Mouse (Mus musculus): ENCODE measurements around the gene Zfp282. TPM values are rescaled to one million over a fixed set of nuclear protein-coding genes. Genes with fewer than 3 reads are reported as not detected.
A peak's percentile ranks its signal among the peaks of the same experiment; 100 is the strongest.

Zfp282 gene
- total RNA-seq, 2 experiments from 2014 or later: 7.7 to 8.0 TPM

DNA sequence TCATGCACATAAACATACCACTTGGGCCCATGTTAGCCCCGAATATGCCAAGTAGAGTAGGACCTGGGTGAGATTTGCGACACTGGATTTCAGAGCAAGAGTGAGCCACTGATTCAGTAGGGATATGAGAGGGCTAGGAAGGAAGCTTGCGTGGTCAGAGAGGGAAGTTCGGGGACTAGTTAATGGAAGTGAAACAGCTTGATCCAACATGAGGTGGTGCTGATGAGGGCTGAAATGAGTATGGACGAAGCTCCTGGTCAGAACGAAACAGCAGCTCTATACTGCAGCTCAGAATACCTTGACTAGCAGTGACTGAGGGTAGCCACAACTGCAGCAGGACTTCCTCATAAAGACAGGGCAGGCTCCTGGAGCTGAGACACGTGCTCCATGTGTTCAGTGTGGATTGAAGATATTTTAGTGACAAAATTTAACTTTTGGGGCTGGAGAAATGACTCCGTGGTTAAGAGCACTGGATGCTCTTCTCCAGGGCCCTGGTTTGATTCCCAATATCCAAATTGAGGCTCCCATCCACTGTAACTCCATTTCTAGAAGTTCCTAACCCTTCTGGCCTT lies 11.9 kb downstream of the Zfp282 start:
- DNase-seq (ENCODE audit: low spot score in 2 of 2): no peak

DNA sequence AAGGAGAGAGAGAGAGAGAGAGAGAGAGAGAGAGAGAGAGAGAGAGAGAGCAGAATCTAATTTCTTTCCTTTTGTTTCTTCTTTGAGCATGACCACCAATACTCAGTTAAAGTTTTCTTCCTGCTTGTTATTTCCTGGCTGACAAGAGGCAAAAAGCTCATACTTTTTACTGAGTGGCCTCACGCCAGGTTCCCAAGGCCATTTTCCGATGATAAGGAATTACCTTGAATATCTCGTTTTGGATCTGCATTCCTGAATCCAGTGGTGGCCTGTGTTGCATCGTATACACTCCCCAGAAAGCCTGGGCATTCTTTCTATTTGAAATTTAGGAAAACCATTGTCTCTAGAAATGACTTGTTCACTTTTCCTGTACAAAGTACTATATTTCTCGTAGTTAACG lies 22.4 kb downstream of the Zfp282 start:
- DNase-seq (ENCODE audit: low spot score in 2 of 2): no peak

DNA sequence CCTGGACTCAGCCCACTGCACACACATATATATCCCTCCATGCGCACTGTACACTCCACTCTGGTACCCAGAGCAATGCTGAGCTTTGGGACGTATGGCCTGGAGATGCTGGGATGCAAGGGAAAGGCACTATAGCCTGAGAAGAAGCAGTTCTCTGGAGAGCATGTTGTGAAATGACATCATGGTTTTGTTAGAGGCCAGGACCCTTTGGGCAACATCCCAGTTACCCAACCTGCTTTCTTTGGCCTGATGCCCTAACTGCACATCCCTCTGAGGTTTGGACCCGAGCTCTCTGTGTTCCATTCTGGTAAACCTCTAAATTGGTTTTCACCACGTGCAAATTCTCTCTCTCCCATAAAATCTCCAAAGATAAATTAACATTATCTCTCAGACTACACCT lies 26.6 kb downstream of the Zfp282 start:
- DNase-seq (ENCODE audit: low spot score in 2 of 2): no peak

DNA sequence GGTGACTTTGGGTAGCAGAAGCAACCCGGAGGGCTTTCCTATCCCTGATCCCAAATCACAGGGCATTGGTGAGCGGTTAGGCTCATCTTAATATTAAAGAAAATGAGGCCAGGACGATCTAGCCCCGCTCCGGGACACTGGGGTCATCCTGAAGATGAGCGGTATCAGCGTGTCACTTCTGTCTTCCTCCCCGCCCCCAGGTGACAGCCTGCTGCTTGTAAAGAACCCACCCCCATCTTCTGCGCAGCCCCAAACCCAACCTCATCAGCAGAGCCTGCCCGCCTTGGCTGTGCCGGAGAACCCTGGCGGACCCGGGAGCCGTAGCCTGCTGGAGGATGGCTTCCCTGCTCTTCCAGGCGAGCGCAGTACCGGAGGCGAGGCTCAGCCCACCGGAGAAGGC lies 27.4 kb downstream of the Zfp282 start:
- DNase-seq (ENCODE audit: low spot score in 2 of 2): no peak

DNA sequence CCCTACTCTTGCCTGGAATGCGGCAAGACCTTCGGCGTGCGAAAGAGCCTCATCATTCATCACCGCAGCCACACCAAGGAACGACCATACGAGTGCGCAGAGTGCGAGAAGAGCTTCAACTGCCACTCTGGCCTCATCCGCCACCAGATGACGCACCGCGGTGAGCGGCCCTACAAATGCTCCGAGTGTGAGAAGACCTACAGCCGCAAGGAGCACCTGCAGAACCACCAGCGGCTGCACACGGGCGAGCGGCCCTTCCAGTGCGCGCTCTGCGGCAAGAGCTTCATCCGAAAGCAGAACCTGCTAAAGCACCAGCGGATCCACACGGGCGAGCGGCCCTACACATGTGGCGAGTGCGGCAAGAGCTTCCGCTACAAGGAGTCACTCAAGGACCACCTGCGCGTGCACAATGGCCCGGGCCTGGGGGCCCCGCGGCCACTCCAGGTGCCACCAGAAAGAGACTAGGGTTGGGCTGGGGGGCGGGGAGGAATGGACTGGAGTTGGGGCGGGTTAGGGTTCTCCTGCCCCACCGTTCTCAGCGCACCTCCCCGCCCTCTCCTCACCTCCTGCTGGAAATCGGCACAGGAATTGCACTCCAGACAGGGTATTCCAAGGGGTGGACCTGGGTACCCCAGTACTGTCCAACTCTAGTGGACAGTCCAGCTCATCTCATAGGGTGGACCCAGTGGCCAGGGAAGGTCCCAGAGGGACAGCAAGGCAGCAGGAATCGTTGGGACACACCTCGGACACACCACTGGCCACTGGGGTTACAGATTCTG lies 28.1 kb downstream of the Zfp282 start:
- no peak for DNase-seq (ENCODE audit: low spot score in 2 of 2)

DNA sequence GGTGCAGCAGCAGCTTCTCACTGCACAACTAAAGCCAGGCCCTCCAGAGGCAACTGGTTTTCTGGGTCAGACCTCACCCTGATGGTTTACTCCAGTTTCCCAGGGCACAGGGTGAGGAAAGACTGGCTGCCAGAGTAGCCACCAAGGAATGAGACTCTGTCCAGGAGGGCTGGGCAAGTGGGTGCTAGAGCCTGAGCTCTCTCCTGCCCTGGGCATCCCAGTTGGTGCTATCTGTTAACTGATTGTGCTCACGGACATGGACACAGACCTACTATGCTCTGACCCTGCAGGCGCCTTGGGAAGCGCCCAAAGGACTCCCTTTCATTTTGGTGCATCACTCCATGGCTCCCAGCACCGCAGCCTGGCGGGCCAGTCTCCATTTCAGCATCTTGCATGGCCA lies 29.3 kb downstream of the Zfp282 start:
- no peak for DNase-seq (ENCODE audit: low spot score in 2 of 2)

DNA sequence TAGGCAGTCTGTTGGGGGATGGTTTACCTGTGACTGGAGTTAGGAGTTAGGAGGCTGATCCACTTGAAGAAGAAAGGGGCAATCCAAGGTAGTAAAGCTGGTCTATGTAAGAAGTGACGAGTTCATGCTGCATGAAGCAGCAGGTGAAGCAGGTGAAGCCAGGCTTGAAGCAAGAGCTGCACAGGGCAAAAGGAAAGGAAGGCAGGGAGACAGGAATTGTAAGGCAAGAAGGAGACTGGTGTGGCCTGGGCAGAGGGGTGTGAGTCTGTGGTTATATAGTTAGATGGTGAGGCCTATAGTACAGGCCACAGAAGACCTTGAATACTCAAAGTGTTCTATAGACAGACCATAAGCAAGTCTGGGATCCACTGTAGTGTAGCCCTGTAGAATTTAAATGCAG lies 32.0 kb downstream of the Zfp282 start:
- DNase-seq (ENCODE audit: low spot score in 2 of 2): no peak

DNA sequence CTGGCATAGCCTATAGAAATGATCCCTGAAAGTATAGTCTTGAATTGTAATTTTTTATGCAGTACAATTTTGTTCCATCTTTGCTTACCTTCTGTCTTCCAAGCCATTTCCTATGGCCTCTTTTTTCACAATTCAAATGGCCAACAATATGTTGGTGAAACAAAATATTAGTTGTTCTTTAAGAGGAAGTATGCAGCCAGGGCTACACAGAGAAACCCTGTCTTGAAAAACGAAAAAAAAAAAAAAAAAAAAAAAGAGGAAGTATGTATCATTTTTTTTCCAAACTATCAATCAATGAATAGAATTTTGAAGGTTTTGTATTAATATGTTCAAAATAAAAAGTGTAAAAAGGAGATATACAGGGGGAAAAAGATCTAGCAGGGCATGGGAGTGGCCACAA lies 34.6 kb downstream of the Zfp282 start:
- no peak for DNase-seq (ENCODE audit: low spot score in 2 of 2)

DNA sequence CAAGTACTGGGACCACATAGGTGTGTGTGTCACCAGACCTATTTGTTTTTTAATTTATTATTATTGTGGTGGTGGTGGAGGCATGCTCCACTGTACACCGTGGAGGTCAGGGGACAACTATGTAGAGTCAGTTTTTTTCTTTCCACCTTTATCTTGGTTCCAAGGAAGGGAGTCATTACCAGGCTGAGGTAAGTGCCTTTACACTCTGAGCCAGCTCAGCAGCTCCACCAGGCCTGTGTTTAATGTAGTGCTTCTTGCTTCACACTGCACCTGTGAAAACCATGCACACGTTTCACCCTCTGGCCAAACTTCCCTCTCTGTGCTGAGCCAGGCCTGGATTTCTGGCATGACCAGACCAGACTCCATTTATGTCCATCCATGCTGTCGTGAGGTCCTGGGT lies 36.0 kb downstream of the Zfp282 start:
- no peak for DNase-seq (ENCODE audit: low spot score in 2 of 2)

DNA sequence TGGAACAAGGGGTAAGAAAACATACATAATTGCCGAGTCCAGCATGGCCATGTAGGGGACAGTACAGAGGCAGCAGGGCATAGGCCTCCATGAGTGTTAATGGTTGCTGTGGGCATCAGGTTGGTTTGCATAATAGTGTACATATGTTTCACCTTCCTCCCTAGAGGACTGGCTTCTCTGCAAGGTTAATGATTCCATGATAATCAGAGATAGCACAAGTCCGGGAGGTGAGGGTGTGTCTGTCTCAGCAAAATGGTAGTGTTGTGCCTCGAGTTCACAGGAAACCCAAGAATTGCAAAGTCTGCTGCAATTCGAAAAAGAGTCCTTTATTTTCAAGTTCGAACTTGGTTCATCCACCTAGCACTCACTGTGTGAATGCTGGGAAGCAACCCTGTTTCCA lies 40.0 kb downstream of the Zfp282 start:
- DNase-seq (ENCODE audit: low spot score in 2 of 2): no peak

DNA sequence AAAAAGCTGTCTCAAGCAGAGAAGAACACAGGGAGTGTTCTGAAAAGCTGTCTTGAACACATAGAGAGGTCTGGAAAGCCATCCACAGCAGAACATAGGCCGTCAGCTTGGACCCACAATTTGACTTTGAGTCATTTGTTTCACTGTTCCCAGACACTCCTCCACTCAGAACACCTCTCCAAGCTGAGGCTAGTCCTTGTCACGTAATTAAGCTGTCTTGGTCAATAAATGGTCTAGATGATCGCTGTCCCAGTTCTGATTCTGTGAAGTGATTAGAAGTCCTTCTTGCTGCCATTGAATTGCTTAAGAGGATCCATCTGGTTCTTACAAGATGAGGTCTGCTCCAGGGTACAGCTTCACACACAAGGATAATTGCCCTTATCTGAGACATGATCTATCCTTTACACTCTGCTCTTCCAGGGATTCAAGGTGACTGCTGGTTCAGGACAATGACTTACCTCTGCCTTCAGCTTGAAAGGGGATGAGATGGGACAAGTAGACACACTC lies 41.8 kb downstream of the Zfp282 start:
- no peak for DNase-seq (ENCODE audit: low spot score in 2 of 2)

DNA sequence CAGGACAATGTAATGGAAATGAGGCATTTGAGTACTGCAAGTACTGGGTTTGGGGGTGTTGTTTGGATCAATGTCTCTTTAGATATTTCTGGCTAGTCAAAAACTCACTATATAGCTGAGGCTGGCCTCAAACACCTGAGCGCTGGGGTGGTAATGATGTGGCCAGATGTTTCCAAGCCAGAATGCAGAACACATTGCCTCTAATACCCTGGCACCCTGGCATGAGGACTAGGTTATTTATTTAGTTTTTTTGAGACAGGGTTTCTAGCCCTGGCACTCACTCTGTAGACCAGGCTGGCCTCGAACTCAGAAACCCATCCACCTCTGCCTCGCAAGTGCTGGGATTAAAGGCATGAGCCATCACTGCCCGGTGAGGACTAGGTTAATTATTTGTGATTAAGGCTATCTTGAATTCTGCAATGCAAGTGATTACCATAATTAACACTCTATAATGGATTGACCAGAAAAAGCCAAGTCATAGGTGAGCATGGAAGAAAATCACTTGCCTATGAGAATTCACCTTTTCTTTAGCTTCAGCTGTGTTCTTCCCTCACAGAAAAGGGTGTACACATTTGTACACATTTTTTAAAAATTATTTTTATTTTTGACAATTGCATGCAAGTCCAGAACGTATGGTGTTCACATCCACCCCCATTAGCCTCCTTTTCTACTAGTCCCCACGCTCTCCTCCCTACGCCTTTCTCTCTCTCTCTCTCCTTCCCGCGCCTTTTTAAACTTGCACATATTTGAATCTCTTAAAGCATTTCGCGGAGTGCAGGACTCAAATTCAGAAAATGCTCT lies 42.8 kb downstream of the Zfp282 start:
- DNase-seq (ENCODE audit: low spot score in 2 of 2): no peak

DNA sequence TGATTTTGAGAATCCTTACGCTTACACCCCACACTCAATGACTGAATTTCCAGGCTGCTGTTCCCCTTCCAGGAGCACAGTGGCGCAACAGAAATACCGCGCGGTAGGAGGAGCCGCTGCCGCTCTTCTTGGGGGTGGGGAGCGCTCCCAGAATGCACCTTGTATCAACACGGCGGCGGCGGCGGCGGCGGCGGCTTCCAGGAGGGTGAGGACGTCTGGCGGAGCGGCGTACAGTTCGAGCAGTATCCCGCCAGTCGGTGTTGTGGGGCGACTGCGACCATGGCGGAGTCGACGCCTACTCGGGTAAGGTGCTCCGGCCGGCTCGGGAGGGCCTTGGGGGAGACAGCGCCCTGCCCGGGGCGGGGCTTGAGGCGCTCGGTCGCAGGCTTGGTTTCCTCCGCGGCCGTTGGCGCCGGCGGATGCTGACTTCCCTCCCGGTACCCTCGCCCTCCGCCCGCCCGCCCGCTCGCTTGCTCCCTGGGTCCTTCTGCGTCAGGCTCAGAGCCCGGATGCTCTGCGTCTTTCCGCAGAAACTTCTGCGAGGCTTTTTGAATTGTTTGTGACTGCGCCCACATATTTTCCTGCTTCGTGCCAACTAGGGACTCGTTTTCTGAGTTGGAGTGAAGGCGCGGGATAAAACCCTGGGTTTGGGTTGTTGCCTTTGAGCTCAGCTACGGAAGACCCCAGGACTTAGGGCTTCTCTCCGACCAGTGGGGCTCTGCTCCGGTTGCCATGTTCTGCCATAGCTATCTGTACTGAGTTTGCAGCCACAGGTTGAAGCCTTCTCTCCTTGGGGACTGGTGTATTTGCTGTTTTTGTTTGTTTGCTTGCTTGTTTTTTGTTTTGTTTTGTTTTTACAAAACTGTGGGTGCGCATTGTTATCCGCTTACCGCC lies 43.7 kb downstream of the Zfp282 start, which contains the start of gene Zfp212:
Gene Zfp212, plus strand, starts transcription at position 30 of the 894 bp plus-strand sequence.
- peak; percentile 78 to 81 for DNase-seq (ENCODE audit: low spot score in 2 of 2)

DNA sequence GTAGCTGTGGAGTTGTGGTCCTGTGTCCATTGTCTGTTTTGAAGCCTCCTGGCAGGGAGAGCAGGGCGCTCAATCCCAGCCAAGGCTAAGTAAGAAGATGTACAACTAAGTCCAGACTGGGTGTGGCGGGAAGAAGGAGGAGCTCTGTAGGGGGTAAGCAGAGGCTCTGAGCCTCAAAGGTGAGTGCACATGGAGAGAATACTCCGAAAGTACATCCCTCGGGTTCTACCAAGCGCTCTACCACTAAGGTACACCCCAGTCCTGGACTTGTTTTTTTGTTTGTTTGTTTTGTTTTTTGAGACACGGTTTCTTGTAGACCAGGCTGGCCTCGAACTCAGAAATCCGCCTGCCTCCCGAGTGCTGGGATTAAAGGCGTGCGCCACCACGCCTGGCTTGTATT lies 65.5 kb downstream of the Zfp282 start:
- no peak for DNase-seq (ENCODE audit: low spot score in 2 of 2)

DNA sequence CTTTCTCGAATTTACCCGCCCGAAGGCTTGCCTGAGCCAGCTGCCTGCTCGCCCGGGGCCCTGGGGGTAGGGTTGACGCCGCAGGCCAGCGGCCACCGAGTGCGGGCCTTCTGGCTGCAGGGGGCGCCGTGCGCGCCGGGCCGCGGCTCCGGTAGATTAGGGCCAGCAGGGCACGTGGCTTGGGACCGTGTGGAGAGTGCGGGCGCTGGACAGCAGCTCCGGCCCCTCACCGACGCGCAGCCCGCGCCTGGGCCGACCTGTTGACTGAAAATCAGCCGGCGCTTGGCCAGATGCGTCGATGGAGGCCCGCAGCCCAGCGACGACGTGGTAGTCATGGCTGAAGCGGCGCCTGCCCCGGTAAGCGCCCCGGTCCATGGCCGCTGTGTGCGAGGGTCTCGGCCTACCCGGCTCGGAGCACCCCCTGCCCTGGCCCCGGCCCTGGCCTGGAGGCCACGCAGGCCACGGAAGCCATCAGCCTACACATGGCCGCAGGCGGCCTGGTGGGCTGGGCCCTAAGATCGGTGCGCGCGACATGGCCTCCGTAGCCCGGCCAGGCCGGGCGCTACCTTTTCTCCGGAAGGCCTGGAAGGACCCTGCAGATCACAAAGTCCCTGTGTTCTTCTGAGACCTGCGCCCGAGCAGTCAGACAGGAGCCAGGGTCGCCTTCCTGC lies 66.2 kb downstream of the Zfp282 start:
- peak; percentile 65 to 78 for DNase-seq (ENCODE audit: low spot score in 2 of 2)

DNA sequence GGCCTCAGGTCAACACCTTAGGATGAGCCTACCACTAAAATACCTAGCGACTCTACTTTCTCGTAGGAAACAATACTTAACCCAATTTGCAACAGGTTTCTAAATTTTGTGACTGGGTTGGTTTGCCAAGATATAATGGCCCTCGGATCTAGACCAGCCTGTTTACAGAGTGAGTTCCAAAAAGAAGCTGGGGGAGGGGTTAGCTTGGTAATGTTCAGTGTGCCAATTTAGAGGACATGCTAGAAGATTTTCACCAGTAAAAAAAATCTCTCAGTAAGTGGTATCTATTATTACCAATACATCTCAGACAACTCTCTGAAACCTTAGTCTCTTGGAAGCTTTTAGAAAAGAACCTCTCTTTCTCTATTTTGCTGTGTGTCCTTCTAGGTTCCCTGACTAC lies 66.7 kb downstream of the Zfp282 start:
- DNase-seq (ENCODE audit: low spot score in 2 of 2): no peak

DNA sequence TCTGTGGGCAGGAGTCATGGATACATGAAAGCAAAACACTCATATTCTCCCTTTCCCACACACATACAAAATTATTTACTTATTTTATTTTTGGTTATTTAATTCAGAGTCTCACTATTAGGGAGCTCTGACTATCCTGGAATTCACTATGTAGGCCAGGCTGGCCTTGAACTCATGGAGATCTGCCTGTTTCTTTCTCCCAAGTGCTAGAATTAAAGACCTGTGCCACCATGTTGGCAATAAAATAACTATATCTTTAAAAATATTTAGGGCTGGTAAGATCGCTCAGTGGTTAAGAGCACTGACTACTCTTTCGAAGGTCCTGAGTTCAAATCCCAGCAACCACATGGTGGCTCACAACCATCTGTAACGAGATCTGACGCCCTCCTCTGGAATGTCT lies 70.4 kb downstream of the Zfp282 start:
- no peak for DNase-seq (ENCODE audit: low spot score in 2 of 2)

DNA sequence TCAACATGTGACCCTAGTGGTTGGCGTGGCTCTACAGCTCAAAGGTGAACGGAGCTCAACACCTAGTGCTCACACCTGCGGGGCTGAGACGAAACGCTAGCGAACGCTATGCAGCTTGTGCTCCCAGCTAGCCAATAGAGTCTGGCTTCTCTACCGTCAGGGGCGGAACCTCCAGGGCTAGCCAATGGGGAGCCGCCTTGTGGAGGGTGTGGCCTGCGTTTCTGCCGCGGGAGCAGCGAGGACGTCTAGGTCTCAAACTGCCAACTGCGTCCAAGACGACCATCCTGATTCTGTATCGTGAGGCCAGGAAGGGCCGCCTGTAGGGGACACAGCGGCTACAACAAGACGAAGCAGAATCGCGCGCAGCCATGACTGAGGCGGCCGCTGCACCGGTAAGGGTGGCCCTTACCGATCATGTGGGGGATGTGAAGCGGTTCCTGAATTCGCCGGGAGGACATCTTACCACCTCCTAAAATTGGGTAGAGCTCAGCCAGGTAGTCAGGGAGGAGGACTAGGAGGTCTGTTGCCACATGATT lies 76.3 kb downstream of the Zfp282 start, which contains the start of gene Zfp956:
Gene Zfp956, plus strand, starts transcription at position 200 of the 536 bp plus-strand sequence.
- DNase-seq (ENCODE audit: low spot score in 2 of 2): peak; percentile 89 to 90

DNA sequence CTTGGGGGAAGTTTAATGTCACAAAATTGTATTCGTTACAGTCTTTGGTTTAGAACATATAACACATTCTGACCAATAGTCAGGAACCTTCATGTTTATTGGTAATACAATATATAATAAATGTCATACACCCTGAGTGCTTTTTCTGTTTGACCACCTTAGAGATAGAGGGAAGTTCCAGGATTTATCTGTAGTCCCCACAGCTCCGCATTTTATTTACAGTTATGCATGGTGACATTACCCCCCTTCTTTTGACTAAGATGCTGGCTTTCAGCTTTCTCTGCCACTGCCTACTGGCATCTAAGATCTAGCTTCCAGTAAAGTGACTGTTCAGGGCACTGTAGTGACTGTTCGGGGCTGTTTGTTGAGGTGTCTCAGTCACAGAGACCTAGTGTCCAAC lies 77.4 kb downstream of the Zfp282 start:
- no peak for DNase-seq (ENCODE audit: low spot score in 2 of 2)

DNA sequence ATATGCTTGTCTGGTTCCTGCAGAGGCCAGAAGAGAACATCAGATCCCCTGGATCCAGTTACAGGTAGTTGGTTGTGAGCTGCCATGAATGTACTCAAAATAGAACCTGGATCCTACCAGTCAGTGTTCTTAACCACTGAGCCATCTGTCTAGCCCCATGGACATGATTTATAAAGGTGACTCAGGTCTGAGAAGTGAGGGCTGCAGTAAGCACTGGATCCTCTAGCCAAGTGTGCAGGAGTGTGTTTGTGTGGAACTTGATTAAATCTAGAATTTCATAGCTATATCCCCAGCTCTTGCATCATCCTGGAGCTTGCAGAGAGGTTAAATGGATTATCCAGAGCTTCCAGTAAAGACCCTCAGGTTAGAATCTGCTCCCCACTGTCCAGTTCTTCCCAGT lies 80.8 kb downstream of the Zfp282 start:
- DNase-seq (ENCODE audit: low spot score in 2 of 2): no peak
